Mouse (Mus musculus) hindbrain, postnatal 0 days (tissue): ENCODE measurements around the gene Gdpgp1. TPM values are rescaled to one million over a fixed set of nuclear protein-coding genes. Genes with fewer than 3 reads are reported as not detected.

Experiments
- ATAC-seq: fragments of 200-750 bp; cut with Nextera tagmentation; 2 replicates; pipeline ENCODE4 v1.8.0; 2017; ENCODE audit warnings: mild to moderate bottlenecking, moderate TSS enrichment, moderate library complexity
- DNase-seq: peaks from one replicate; pipeline ENCODE4 v3.0.0-alpha.2; 2015; ENCODE audit warnings: low spot score
- H3K27ac ChIP-seq: fragments of 300-500 bp; sonication (generic); 2 replicates; pipeline ENCODE4 v1.5.1; 2014; ENCODE audit warnings: mild to moderate bottlenecking
- H3K27me3 ChIP-seq: fragments of 300-500 bp; sonication (generic); 2 replicates; pipeline ENCODE4 v1.6.1; 2014; ENCODE audit warnings: low read length, mixed read lengths; ENCODE audit not compliant: insufficient read depth
- H3K36me3 ChIP-seq: fragments of 300-500 bp; sonication (generic); 2 replicates; pipeline ENCODE4 v1.6.1; 2014; ENCODE audit warnings: low read length, mixed read lengths; ENCODE audit not compliant: insufficient read depth
- H3K4me1 ChIP-seq: fragments of 300-500 bp; sonication (generic); 2 replicates; pipeline ENCODE4 v1.6.1; 2014; ENCODE audit warnings: antibody characterized with exemption, low read length, mixed read lengths; ENCODE audit not compliant: insufficient read depth
- H3K4me2 ChIP-seq: fragments of 300-500 bp; sonication (generic); 2 replicates; pipeline ENCODE4 v1.6.1; 2014; ENCODE audit warnings: low read depth, mild to moderate bottlenecking, low read length, moderate library complexity, mixed read lengths
- H3K4me3 ChIP-seq: fragments of 300-500 bp; sonication (generic); 2 replicates; pipeline ENCODE4 v1.5.1; 2014; ENCODE audit warnings: low read length
- H3K9ac ChIP-seq: fragments of 300-500 bp; sonication (generic); replicated peaks from 2 replicates; pipeline ENCODE4 v1.6.1; 2014; ENCODE audit warnings: mild to moderate bottlenecking, low read length, moderate library complexity, mixed read lengths
- H3K9me3 ChIP-seq: fragments of 300-500 bp; sonication (generic); 2 replicates; pipeline ENCODE4 v1.6.1; 2016; ENCODE audit warnings: low read length, mixed read lengths
- CTCF ChIP-seq: IDR thresholded peaks from 2 replicates; pipeline ENCODE4 v1.5.1; 2016; ENCODE audit warnings: antibody characterized with exemption, control low read depth, low read depth
- WGBS: fragments of 180-500 bp; shearing (Covaris S2); extraction: QIAGEN DNeasy Blood & Tissue Kit; methylation state at CpG from one replicate; pipeline ENCODE4 v1.1.7; 2014; 5-methylcytosine and 5-hydroxymethylcytosine counted together
- polyA plus RNA-seq: library from polyadenylated mRNA; unstranded; fragments of >200 nt; fragmentation: Nextera tagmentation; extraction: Ambion mirVana; gene quantifications from 2 replicates; pipeline ENCODE4 v1.2.1, GENCODE M21; 2015
- total RNA-seq: library from RNA; depleted of rRNA; stranded (reverse); fragments of >200 nt; gene quantifications from 2 replicates; pipeline ENCODE4 v1.2.3, GENCODE M21; 2014

Gene Gdpgp1
- total and polyA plus RNA-seq, 2 experiments from 2014 or later: 2.8 to 6.8 TPM

DNA sequence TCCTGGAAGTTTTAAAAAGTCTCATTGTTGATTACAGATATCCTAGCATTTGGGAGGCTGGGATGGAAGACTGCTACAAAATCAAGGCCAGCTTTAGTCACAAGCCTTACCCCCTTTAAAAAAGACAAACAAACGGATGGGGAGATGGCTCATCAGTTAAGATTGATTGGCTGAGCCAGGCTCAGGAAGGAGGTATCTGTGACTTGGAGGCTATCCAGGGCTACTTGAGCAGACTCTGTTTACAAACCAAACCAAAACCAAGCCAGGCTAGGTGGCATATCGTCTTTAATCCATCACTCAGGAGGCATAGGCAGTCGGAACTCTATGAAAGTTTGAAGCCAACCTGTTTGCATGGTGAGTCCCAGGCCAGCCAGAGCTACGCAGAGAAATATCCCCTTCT lies 9.0 kb downstream of the Gdpgp1 start:
- no peaks in the 10 kb centered on the region for H3K27me3 ChIP-seq
- DNase-seq: no peak
- H3K4me3 ChIP-seq: no peak overlapping the region
- no peak for TF ChIP-seq CTCF
- H3K4me2 ChIP-seq: no peak overlapping the region
- no peak overlapping the region for H3K27ac ChIP-seq
- H3K36me3 ChIP-seq: peaks cover 10% of the 10 kb centered on the region
- H3K9me3 ChIP-seq: no peaks in the 10 kb centered on the region
- H3K4me1 ChIP-seq: no peaks in the 10 kb centered on the region
- ATAC-seq: no peak
- 94% methylated on average over 4 of the region's 4 CpGs for WGBS
- H3K9ac ChIP-seq: no peak overlapping the region

- no peak overlapping the region for H3K4me3 ChIP-seq
- H3K27me3 ChIP-seq: no peaks in the 10 kb centered on the region
- no peak overlapping the region for H3K4me2 ChIP-seq
- no peak overlapping the region for H3K27ac ChIP-seq
- no peak for DNase-seq
- WGBS: 94% methylated on average over 4 of the region's 4 CpGs
- H3K9ac ChIP-seq: no peak overlapping the region
- H3K4me1 ChIP-seq: no peaks in the 10 kb centered on the region
- TF ChIP-seq CTCF: no peak
- H3K36me3 ChIP-seq: no peaks in the 10 kb centered on the region; the same call in 1 of the 2 replicates
- no peak for ATAC-seq
- no peaks in the 10 kb centered on the region for H3K9me3 ChIP-seq
Measured at GRCm38 (mm10) chr7:80244851-80245250, 12.2 kb downstream of the Gdpgp1 start.

- Histone ChIP-seq H3K4me2 (peak within 1 kb of the TSS; percentile 65), H3K36me3 (no peaks in the 10 kb centered on the region), H3K27me3 (no peaks in the 10 kb centered on the region), H3K4me1 (no peaks in the 10 kb centered on the region), H3K9ac (peak within 1 kb of the TSS; percentile 62), H3K27ac (peak within 1 kb of the TSS; percentile 83), H3K4me3 (peak within 1 kb of the TSS; percentile 56), H3K9me3 (no peaks in the 10 kb centered on the region)
- under 1% methylated on average over 43 of the region's 48 CpGs for WGBS
- peak; percentile 99 for ATAC-seq
- TF ChIP-seq CTCF: peak; percentile 69
- peak; percentile 99 for DNase-seq
Measured at GRCm38 (mm10) chr7:80246148-80246721, 13.6 kb downstream of the Gdpgp1 start, which contains the start of gene Ttll13. Gene Ttll13, plus strand, starts transcription at chr7:80246376.

GRCm38 (mm10) chr7:80246859-80247258 lies 14.2 kb downstream of the Gdpgp1 start:
- DNase-seq: no peak
- TF ChIP-seq CTCF: no peak
- Histone ChIP-seq H3K9ac (peak overlapping the region; percentile 62; the same call in 1 of the 2 replicates), H3K9me3 (no peaks in the 10 kb centered on the region), H3K27ac (peak overlapping the region; percentile 83; the same call in 1 of the 2 replicates), H3K4me1 (no peaks in the 10 kb centered on the region), H3K27me3 (no peaks in the 10 kb centered on the region), H3K4me2 (peak overlapping the region; percentile 65), H3K4me3 (peak overlapping the region; percentile 56), H3K36me3 (no peaks in the 10 kb centered on the region)
- WGBS: 64% methylated on average over 7 of the region's 7 CpGs
- ATAC-seq: no peak

DNA sequence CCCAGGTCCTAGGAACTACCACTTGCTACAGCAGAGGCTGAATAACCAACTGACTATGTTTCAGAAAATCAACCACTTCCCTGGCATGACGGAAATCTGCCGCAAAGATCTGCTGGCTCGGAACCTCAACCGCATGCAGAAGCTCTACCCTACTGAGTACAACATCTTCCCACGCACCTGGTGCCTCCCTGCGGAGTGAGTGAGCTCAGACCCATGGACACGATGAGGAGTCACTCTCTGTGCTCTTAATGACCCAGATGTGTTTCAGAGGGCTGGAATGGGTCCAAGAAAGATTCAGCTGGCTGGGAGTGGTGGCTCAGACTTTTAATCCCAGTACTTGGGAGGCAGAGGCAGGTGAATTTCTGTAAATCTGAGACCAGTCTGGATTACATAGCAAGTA lies 19.8 kb downstream of the Gdpgp1 start:
- Histone ChIP-seq H3K9ac (no peak overlapping the region), H3K9me3 (no peaks in the 10 kb centered on the region), H3K36me3 (no peaks in the 10 kb centered on the region), H3K27ac (no peak overlapping the region), H3K4me2 (no peak overlapping the region), H3K4me1 (no peaks in the 10 kb centered on the region), H3K4me3 (no peak overlapping the region), H3K27me3 (0 out of 2 replicates have a peak, but pooled peaks cover 10% of the 10 kb centered on the region)
- ATAC-seq (no peak), DNase-seq (no peak)
- WGBS: 78% methylated on average over 7 of the region's 7 CpGs
- no peak for TF ChIP-seq CTCF

GRCm38 (mm10) chr7:80252886-80253285 lies 20.2 kb downstream of the Gdpgp1 start:
- no peak for TF ChIP-seq CTCF
- H3K4me1 ChIP-seq: no peaks in the 10 kb centered on the region
- no peaks in the 10 kb centered on the region for H3K9me3 ChIP-seq
- no peak overlapping the region for H3K9ac ChIP-seq
- WGBS: 85% methylated on average over 11 of the region's 11 CpGs
- no peak overlapping the region for H3K4me3 ChIP-seq
- no peak overlapping the region for H3K27ac ChIP-seq
- H3K4me2 ChIP-seq: no peak overlapping the region
- DNase-seq: no peak
- no peaks in the 10 kb centered on the region for H3K36me3 ChIP-seq
- peaks cover 13% of the 10 kb centered on the region; the same call in 1 of the 2 replicates for H3K27me3 ChIP-seq
- ATAC-seq: no peak

GRCm38 (mm10) chr7:80255981-80256380 lies 23.3 kb downstream of the Gdpgp1 start:
- H3K27ac ChIP-seq: no peak overlapping the region
- 66% methylated on average over 2 of the region's 2 CpGs for WGBS
- no peak for DNase-seq
- no peak overlapping the region for H3K9ac ChIP-seq
- no peaks in the 10 kb centered on the region for H3K4me1 ChIP-seq
- H3K9me3 ChIP-seq: no peaks in the 10 kb centered on the region
- H3K4me2 ChIP-seq: no peak overlapping the region
- H3K27me3 ChIP-seq: peaks cover 28% of the 10 kb centered on the region
- no peak for ATAC-seq
- H3K4me3 ChIP-seq: no peak overlapping the region
- 0 out of 2 replicates have a peak, but pooled peaks have one; percentile 13 for TF ChIP-seq CTCF
- no peaks in the 10 kb centered on the region for H3K36me3 ChIP-seq
